Mouse (Mus musculus): ENCODE data around the gene Hpdl. TPM values are rescaled to one million over a fixed set of nuclear protein-coding genes. Genes with fewer than 3 reads are reported as not detected.

Gene Hpdl
- 47.0 TPM for polyA plus RNA-seq (2014; fragmentation: Illumina TruSeq; extraction: RNeasy Lipid Tissue Mini Kit (QIAGEN cat#74804); ENCODE audit: low read depth, low replicate concordance)

GRCm38 (mm10) chr4:116821694-116822016, at the start of gene Hpdl:
Gene Hpdl (minus strand): TSS chr4:116821707.

GRCm38 (mm10) chr4:116807197-116808129, 14.0 kb downstream of the Hpdl start, which contains the start of the genes Toe1 and Mutyh:
Gene Toe1 (minus strand): TSS chr4:116807640.
Gene Mutyh (plus strand): TSS chr4:116807723.

Other genes with a start within 250 kb of the Hpdl start
- gene Ccdc17, start 225.1 kb downstream of the Hpdl start, polyA plus RNA-seq (2014; fragmentation: Illumina TruSeq; extraction: RNeasy Lipid Tissue Mini Kit (QIAGEN cat#74804); ENCODE audit: low read depth, low replicate concordance): 15.1 TPM
- gene Nasp, start 193.8 kb downstream of the Hpdl start, polyA plus RNA-seq (2014; fragmentation: Illumina TruSeq; extraction: RNeasy Lipid Tissue Mini Kit (QIAGEN cat#74804); ENCODE audit: low read depth, low replicate concordance): 36.5 TPM
- gene Akr1a1, start 170.0 kb downstream of the Hpdl start, polyA plus RNA-seq (2014; fragmentation: Illumina TruSeq; extraction: RNeasy Lipid Tissue Mini Kit (QIAGEN cat#74804); ENCODE audit: low read depth, low replicate concordance): 798 TPM
- gene Prdx1, start 136.2 kb downstream of the Hpdl start, polyA plus RNA-seq (2014; fragmentation: Illumina TruSeq; extraction: RNeasy Lipid Tissue Mini Kit (QIAGEN cat#74804); ENCODE audit: low read depth, low replicate concordance): 770 TPM
- gene Mmachc, start 113.3 kb downstream of the Hpdl start, polyA plus RNA-seq (2014; fragmentation: Illumina TruSeq; extraction: RNeasy Lipid Tissue Mini Kit (QIAGEN cat#74804); ENCODE audit: low read depth, low replicate concordance): 22.1 TPM
- 15.4 TPM for gene Ccdc163, start 113.2 kb downstream of the Hpdl start, polyA plus RNA-seq (2014; fragmentation: Illumina TruSeq; extraction: RNeasy Lipid Tissue Mini Kit (QIAGEN cat#74804); ENCODE audit: low read depth, low replicate concordance)
- gene Tesk2, start 100.8 kb downstream of the Hpdl start, polyA plus RNA-seq (2014; fragmentation: Illumina TruSeq; extraction: RNeasy Lipid Tissue Mini Kit (QIAGEN cat#74804); ENCODE audit: low read depth, low replicate concordance): 12.5 TPM
- 45.2 TPM for gene Toe1, start 14.1 kb downstream of the Hpdl start, polyA plus RNA-seq (2014; fragmentation: Illumina TruSeq; extraction: RNeasy Lipid Tissue Mini Kit (QIAGEN cat#74804); ENCODE audit: low read depth, low replicate concordance)
- 6.7 TPM for gene Mutyh, start 14.0 kb downstream of the Hpdl start, polyA plus RNA-seq (2014; fragmentation: Illumina TruSeq; extraction: RNeasy Lipid Tissue Mini Kit (QIAGEN cat#74804); ENCODE audit: low read depth, low replicate concordance)
- gene Zswim5, start 55.7 kb upstream of the Hpdl start, polyA plus RNA-seq (2014; fragmentation: Illumina TruSeq; extraction: RNeasy Lipid Tissue Mini Kit (QIAGEN cat#74804); ENCODE audit: low read depth, low replicate concordance): 3.0 TPM
- 123 TPM for gene Urod, start 172.7 kb upstream of the Hpdl start, polyA plus RNA-seq (2014; fragmentation: Illumina TruSeq; extraction: RNeasy Lipid Tissue Mini Kit (QIAGEN cat#74804); ENCODE audit: low read depth, low replicate concordance)
- gene Hectd3, start 173.6 kb upstream of the Hpdl start, polyA plus RNA-seq (2014; fragmentation: Illumina TruSeq; extraction: RNeasy Lipid Tissue Mini Kit (QIAGEN cat#74804); ENCODE audit: low read depth, low replicate concordance): 19.9 TPM
- gene Eif2b3, start 197.7 kb upstream of the Hpdl start, polyA plus RNA-seq (2014; fragmentation: Illumina TruSeq; extraction: RNeasy Lipid Tissue Mini Kit (QIAGEN cat#74804); ENCODE audit: low read depth, low replicate concordance): 23.1 TPM

Measured in adipose tissue, adult 10 weeks (tissue).